Mouse (Mus musculus): ENCODE results near the gene Gm47969.
A peak's percentile ranks its signal among the peaks of the same experiment; 100 is the strongest.
"Not testable (repeated sequence)": the region's sequence is repeated elsewhere in the genome, so short reads cannot be mapped to it uniquely, and the experiment has no call there.

Gene Gm47969

GRCm38 (mm10) chr1:83044882-83045427 lies at the start of gene Gm47969:
Gm47969 (plus strand) TSS chr1:83044932.
- DNase-seq, result no peak

- DNase-seq, result not testable (repeated sequence)
These were observed 44.4 kb upstream of the Gm47969 start, which contains the start of gene Gm47959 for GRCm38 (mm10) chr1:83000306-83000705. Gm47959 (plus strand) TSS chr1:83000548.

- no peak for DNase-seq
These were observed 38.2 kb upstream of the Gm47969 start for GRCm38 (mm10) chr1:83006218-83007179.

GRCm38 (mm10) chr1:83007471-83007870 lies 37.3 kb upstream of the Gm47969 start:
- no peak for DNase-seq

GRCm38 (mm10) chr1:83014477-83014876 lies 30.3 kb upstream of the Gm47969 start:
- no peak for DNase-seq

- no peak for DNase-seq
These were observed 29.3 kb upstream of the Gm47969 start for GRCm38 (mm10) chr1:83015329-83015879.

GRCm38 (mm10) chr1:83016556-83016955 lies 28.2 kb upstream of the Gm47969 start:
- DNase-seq, result no peak

GRCm38 (mm10) chr1:83031950-83032349 lies 12.8 kb upstream of the Gm47969 start:
- no peak for DNase-seq

- no peak for DNase-seq
These were observed 12.2 kb upstream of the Gm47969 start for GRCm38 (mm10) chr1:83032508-83032907.

- DNase-seq, result no peak
These were observed 10.2 kb upstream of the Gm47969 start for GRCm38 (mm10) chr1:83034509-83034908.

GRCm38 (mm10) chr1:83036892-83037667 lies 7.7 kb upstream of the Gm47969 start:
- no peak for DNase-seq

- peak; percentile 32 for DNase-seq
These were observed 6.5 kb upstream of the Gm47969 start, which contains the start of gene Slc19a3 for GRCm38 (mm10) chr1:83038109-83038672. Slc19a3 (minus strand) TSS chr1:83038448.

GRCm38 (mm10) chr1:83039080-83039479 lies 5.7 kb upstream of the Gm47969 start:
- DNase-seq, result no peak

GRCm38 (mm10) chr1:83042380-83042779 lies 2.4 kb upstream of the Gm47969 start, which contains the start of gene Krtap28-10:
Krtap28-10 (minus strand) TSS chr1:83042480.
- DNase-seq, result no peak

- no peak for DNase-seq
These were observed 13.7 kb downstream of the Gm47969 start for GRCm38 (mm10) chr1:83058481-83058880.

GRCm38 (mm10) chr1:83059278-83059677 lies 14.5 kb downstream of the Gm47969 start, which contains the start of gene A030005K14Rik:
A030005K14Rik (minus strand) TSS chr1:83059378.
- DNase-seq, result no peak

- DNase-seq, result no peak
These were observed 15.9 kb downstream of the Gm47969 start, which contains the start of gene Krtap28-13 for GRCm38 (mm10) chr1:83060643-83061042. Krtap28-13 (plus strand) TSS chr1:83060930.

- peak; percentile 31 for DNase-seq
These were observed 20.1 kb downstream of the Gm47969 start for GRCm38 (mm10) chr1:83064851-83065250.

GRCm38 (mm10) chr1:83066577-83066976 lies 21.8 kb downstream of the Gm47969 start:
- no peak for DNase-seq

- no peak for DNase-seq
These were observed 22.5 kb downstream of the Gm47969 start for GRCm38 (mm10) chr1:83067205-83067604.

GRCm38 (mm10) chr1:83075526-83076189 lies 30.9 kb downstream of the Gm47969 start:
- no peak for DNase-seq
